Mouse (Mus musculus) liver, embryonic 14.5 days (tissue): ENCODE measurements around the gene Gm20458.

Source experiments
- CTCF ChIP-seq: IDR thresholded peaks from 2 replicates; pipeline ENCODE4 v1.5.1; 2016; ENCODE audit warnings: antibody characterized with exemption, low read depth, control low read depth
- EP300 ChIP-seq: IDR thresholded peaks from 2 replicates; pipeline ENCODE4 v1.6.1; 2016; ENCODE audit warnings: antibody characterized with exemption, low read depth

GRCm38 (mm10) chr2:164454846-164455245, 5.9 kb upstream of the Gm20458 start:
- TF ChIP-seq CTCF (no peak), EP300 (no peak)
